Mouse (Mus musculus) stomach, embryonic 16.5 days (tissue): ENCODE measurements around the gene Asap3. TPM values are rescaled to one million over a fixed set of nuclear protein-coding genes. Genes with fewer than 3 reads are reported as not detected.
A peak's percentile ranks its signal among the peaks of the same experiment; 100 is the strongest.

Source experiments
- ATAC-seq: fragments of 200-750 bp; cut with Nextera tagmentation; 2 replicates; pipeline ENCODE4 v1.8.0; 2017; ENCODE audit warnings: moderate number of reproducible peaks, moderate TSS enrichment; ENCODE audit not compliant: insufficient read depth, low FRiP score
- H3K27ac ChIP-seq: fragments of 300-500 bp; sonication (generic); 2 replicates; pipeline ENCODE4 v1.5.1; 2014; ENCODE audit warnings: low read length
- H3K27me3 ChIP-seq: fragments of 300-500 bp; sonication (generic); 2 replicates; pipeline ENCODE4 v1.6.1; 2014; ENCODE audit warnings: low read length, control low read depth, mixed read lengths; ENCODE audit not compliant: control insufficient read depth, insufficient read depth
- H3K36me3 ChIP-seq: fragments of 300-500 bp; sonication (generic); 2 replicates; pipeline ENCODE4 v1.6.1; 2014; ENCODE audit warnings: low read length; ENCODE audit not compliant: control insufficient read depth, insufficient read depth
- H3K4me1 ChIP-seq: fragments of 300-500 bp; sonication (generic); 2 replicates; pipeline ENCODE4 v1.6.1; 2014; ENCODE audit warnings: low read length, control low read depth, mixed read lengths; ENCODE audit not compliant: control insufficient read depth, insufficient read depth
- H3K4me2 ChIP-seq: fragments of 300-500 bp; sonication (generic); 2 replicates; pipeline ENCODE4 v1.6.1; 2014; ENCODE audit warnings: low read depth, low read length, mixed read lengths
- H3K4me3 ChIP-seq: fragments of 300-500 bp; sonication (generic); replicated peaks from 2 replicates; pipeline ENCODE4 v1.5.1; 2014; ENCODE audit warnings: mild to moderate bottlenecking, low read length
- H3K9ac ChIP-seq: fragments of 300-500 bp; sonication (generic); 2 replicates; pipeline ENCODE4 v1.6.1; 2014; ENCODE audit warnings: low read length
- H3K9me3 ChIP-seq: fragments of 300-500 bp; sonication (generic); replicated peaks from 2 replicates; pipeline ENCODE4 v1.6.1; 2016; ENCODE audit warnings: low read length, control low read depth; ENCODE audit not compliant: control insufficient read depth
- WGBS: fragments of 180-500 bp; shearing (Covaris S2); extraction: QIAGEN DNeasy Blood & Tissue Kit; methylation state at CpG from one replicate; pipeline ENCODE4 v1.1.7; 2014; 5-methylcytosine and 5-hydroxymethylcytosine counted together
- polyA plus RNA-seq: library from polyadenylated mRNA; unstranded; fragments of >200 nt; fragmentation: Nextera tagmentation; extraction: Ambion mirVana; gene quantifications from 2 replicates; pipeline ENCODE4 v1.2.1, GENCODE M21; 2015

Gene Asap3
- polyA plus RNA-seq, 1 experiment from 2014 or later = 7.0 TPM

- Histone ChIP-seq H3K27me3 (no peaks in the 10 kb centered on the region), H3K36me3 (no peaks in the 10 kb centered on the region), H3K9ac (no peak overlapping the region), H3K9me3 (no peaks in the 10 kb centered on the region), H3K27ac (no peak overlapping the region), H3K4me2 (no peak overlapping the region), H3K4me1 (peaks cover 16% of the 10 kb centered on the region), H3K4me3 (no peak overlapping the region)
- ATAC-seq = no peak
- WGBS = 75% methylated on average over 8 of the region's 8 CpGs
Measured at GRCm38 (mm10) chr4:136281097-136281496, 74.9 kb downstream of the Asap3 start.

DNA sequence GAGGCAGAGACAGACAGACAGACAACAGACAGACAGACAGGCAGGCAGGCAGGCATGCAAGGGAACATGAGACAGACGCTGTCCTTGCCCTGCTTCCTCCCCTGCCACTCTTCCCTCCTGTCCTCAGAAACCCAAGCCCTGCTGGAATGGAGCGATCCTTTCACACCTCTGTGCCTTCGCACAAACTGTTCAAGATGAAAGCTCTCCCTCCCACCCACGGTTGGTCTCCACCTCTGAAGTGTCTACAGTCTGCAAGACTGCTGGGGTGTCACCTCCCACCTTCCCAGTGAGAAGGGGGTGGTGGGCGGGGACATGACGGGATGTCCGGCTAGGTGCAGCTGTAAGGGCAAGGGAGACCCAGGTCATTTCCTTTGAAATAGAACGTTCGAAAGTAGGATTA lies 75.4 kb downstream of the Asap3 start:
- H3K9ac ChIP-seq = no peak overlapping the region
- no peak for ATAC-seq
- H3K4me1 ChIP-seq = peaks cover 18% of the 10 kb centered on the region
- no peaks in the 10 kb centered on the region for H3K36me3 ChIP-seq
- H3K27ac ChIP-seq = no peak overlapping the region
- H3K27me3 ChIP-seq = no peaks in the 10 kb centered on the region
- H3K4me3 ChIP-seq = no peak overlapping the region
- H3K4me2 ChIP-seq = no peak overlapping the region
- WGBS = 54% methylated on average over 9 of the region's 9 CpGs
- no peaks in the 10 kb centered on the region for H3K9me3 ChIP-seq

DNA sequence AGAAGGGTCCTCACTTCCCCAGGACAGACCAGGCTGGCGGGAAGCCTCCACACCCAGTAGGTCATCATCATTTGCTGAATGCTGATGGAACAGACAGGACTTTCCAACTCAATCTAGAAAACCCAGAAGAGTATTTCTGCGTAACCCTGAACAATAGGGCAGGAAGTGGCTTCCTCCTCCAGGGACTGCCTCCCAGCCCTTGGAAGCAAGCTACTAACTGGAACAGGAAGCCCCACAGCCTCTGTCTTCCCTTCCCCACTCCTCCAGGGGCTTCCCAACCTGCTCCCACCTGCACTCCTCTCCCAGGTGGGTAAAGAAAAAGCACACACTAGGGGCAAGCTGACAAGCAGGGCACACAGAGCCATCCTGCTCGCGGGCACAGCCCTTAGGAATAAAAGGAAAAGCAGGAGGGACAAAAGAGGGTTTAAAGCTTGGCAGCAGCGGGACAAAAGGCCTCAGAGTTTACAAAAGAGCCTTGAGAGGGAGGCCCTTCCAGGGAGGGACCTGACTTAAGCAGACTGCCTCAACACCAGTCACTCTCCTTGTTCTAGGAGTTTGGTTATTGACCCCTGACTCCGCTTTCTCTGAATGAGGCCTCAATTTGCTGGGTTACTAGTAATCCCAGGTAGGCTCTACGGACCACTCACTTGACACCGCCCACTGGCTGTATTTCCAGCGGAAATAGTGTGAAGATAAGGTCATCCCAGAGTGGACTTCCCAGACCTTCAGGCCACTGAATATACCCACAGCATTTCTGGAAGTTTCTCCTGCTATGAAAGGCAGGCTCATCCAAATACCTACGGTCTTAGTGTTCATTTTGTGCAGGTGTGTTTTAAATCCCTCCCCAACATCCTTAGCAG lies 76.7 kb downstream of the Asap3 start:
- Histone ChIP-seq H3K9me3 (no peaks in the 10 kb centered on the region), H3K4me2 (peak overlapping the region; percentile 36), H3K4me1 (peaks cover 27% of the 10 kb centered on the region), H3K27ac (peak overlapping the region; percentile 90), H3K9ac (peak overlapping the region; percentile 70), H3K4me3 (no peak overlapping the region), H3K27me3 (no peaks in the 10 kb centered on the region), H3K36me3 (peaks cover 3% of the 10 kb centered on the region; the same call in 1 of the 2 replicates)
- WGBS = 35% methylated on average over 10 of the region's 10 CpGs
- no peak for ATAC-seq

GRCm38 (mm10) chr4:136283783-136284182 lies 77.6 kb downstream of the Asap3 start:
- H3K4me1 ChIP-seq = peaks cover 27% of the 10 kb centered on the region
- ATAC-seq = no peak
- H3K27me3 ChIP-seq = no peaks in the 10 kb centered on the region
- peak overlapping the region; percentile 90 for H3K27ac ChIP-seq
- WGBS = 29% methylated on average over 2 of the region's 2 CpGs
- 0 out of 2 replicates have a peak, but pooled peaks cover 2% of the 10 kb centered on the region for H3K9me3 ChIP-seq
- peak overlapping the region; percentile 64 for H3K4me2 ChIP-seq
- no peak overlapping the region for H3K4me3 ChIP-seq
- peaks cover 11% of the 10 kb centered on the region for H3K36me3 ChIP-seq
- 0 out of 2 replicates have a peak overlapping the region, but pooled peaks have one; percentile 70 for H3K9ac ChIP-seq

DNA sequence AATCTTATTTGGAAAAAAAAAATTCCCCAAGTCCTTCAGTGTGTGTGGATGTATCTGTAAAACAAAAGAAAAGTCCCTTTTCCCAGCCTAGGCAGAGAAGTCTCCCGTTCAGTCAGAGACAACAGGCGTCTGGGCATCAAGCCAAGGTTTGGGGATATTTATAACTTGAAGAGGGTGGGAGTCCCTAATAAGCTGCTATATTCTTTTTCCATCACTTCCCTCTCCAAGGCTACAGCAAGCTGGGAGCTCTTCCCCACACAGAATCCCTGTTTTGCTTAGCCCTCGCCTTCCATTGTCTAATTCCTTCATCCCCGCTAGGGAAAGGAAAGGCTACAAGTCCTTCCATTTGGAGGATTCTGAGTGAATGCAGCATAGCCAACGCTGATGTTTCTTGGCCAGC lies 78.3 kb downstream of the Asap3 start, which contains the start of gene Zfp46:
TSS of gene Zfp46 (plus strand) at position 229 of the 400 bp plus-strand sequence.
- Histone ChIP-seq H3K4me2 (peak within 1 kb of the TSS; percentile 64), H3K4me1 (peaks cover 27% of the 10 kb centered on the region), H3K27me3 (no peaks in the 10 kb centered on the region), H3K9me3 (0 out of 2 replicates have a peak, but pooled peaks cover 2% of the 10 kb centered on the region), H3K9ac (peak within 1 kb of the TSS; percentile 81), H3K4me3 (peak within 1 kb of the TSS; percentile 66), H3K27ac (peak within 1 kb of the TSS; percentile 90), H3K36me3 (peaks cover 18% of the 10 kb centered on the region)
- 0 out of 2 replicates have a peak, but pooled peaks have one; percentile 18 for ATAC-seq
- WGBS = 22% methylated on average over 5 of the region's 5 CpGs

DNA sequence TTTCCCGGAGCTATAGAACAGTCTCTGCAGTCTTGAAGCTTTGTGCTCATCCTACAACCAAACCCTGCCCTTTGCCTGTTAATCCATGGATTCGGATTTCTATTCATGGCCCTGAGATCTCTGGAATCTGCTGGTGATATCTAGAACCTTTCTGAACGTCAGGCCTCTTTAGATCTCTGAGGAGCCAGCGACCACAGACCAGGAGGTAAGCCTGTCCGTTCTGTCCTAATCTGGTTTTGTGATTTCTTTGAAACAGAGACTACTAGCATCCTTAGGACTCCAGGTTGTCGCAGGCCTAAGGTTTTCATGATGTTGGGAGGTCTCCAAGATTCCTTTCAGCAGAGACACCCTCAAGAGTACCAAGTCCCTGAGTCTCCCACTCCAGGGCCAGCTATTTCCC lies 78.7 kb downstream of the Asap3 start:
- ATAC-seq = no peak

GRCm38 (mm10) chr4:136285348-136285810 lies 79.2 kb downstream of the Asap3 start:
- Histone ChIP-seq H3K27ac (peak overlapping the region; percentile 90), H3K9ac (peak overlapping the region; percentile 81), H3K4me2 (peak overlapping the region; percentile 64), H3K4me3 (peak overlapping the region; percentile 66), H3K27me3 (no peaks in the 10 kb centered on the region), H3K36me3 (peaks cover 27% of the 10 kb centered on the region), H3K4me1 (peaks cover 27% of the 10 kb centered on the region), H3K9me3 (0 out of 2 replicates have a peak, but pooled peaks cover 2% of the 10 kb centered on the region)
- ATAC-seq = peak; percentile 95
- WGBS = under 1% methylated on average over 25 of the region's 25 CpGs

More for the DNA sequence above, 78.7 kb downstream of the Asap3 start:
- peak overlapping the region; percentile 66 for H3K4me3 ChIP-seq
- H3K9me3 ChIP-seq = 0 out of 2 replicates have a peak, but pooled peaks cover 2% of the 10 kb centered on the region
- H3K36me3 ChIP-seq = peaks cover 22% of the 10 kb centered on the region
- peak overlapping the region; percentile 64 for H3K4me2 ChIP-seq
- peaks cover 27% of the 10 kb centered on the region for H3K4me1 ChIP-seq
- WGBS = 19% methylated on average over 6 of the region's 6 CpGs
- peak overlapping the region; percentile 75 for H3K9ac ChIP-seq
- peak overlapping the region; percentile 90 for H3K27ac ChIP-seq
- no peaks in the 10 kb centered on the region for H3K27me3 ChIP-seq

- Histone ChIP-seq H3K4me3 (peak overlapping the region; percentile 66), H3K4me2 (peak overlapping the region; percentile 85), H3K36me3 (peaks cover 32% of the 10 kb centered on the region), H3K9me3 (0 out of 2 replicates have a peak, but pooled peaks cover 2% of the 10 kb centered on the region), H3K27me3 (no peaks in the 10 kb centered on the region), H3K9ac (peak overlapping the region; percentile 81), H3K27ac (peak overlapping the region; percentile 90), H3K4me1 (peaks cover 27% of the 10 kb centered on the region)
- under 1% methylated on average over 29 of the region's 29 CpGs for WGBS
- peak; percentile 85 for ATAC-seq
Measured at GRCm38 (mm10) chr4:136285811-136286371, 79.7 kb downstream of the Asap3 start.
